In genomic region chr5:54281121-54281520, GRCm38 (mm10) we compare ENCODE assay signal across 15 mouse cellular contexts.
DNase-seq lines count a peak whose midpoint lies in the region; ATAC-seq lines count a peak whose summit lies in the region.
"Had no signal": no experiment of that assay in that cellular context is flagged by ENCODE, and none has a peak within 500 bp of the region (broad histone marks: within the 10 kb centered on the region; RNA-seq: fewer than 3 reads in every experiment).

No protein-coding gene starts in this region.

- H3K4me2 ChIP-seq in neural tube, embryonic 12.5 days (replicated peaks), result no peak overlapping the region
- H3K4me2 ChIP-seq: hindbrain, embryonic 12.5 days; stomach, embryonic 15.5 days had no signal

- H3K36me3 ChIP-seq in neural tube, embryonic 12.5 days, result no peaks in the 10 kb centered on the region
- H3K36me3 ChIP-seq in limb, embryonic 10.5 days, result no peaks in the 10 kb centered on the region
- H3K36me3 ChIP-seq: hindbrain, embryonic 12.5 days; midbrain, embryonic 10.5 days; stomach, embryonic 15.5 days had no signal

- H3K4me3 ChIP-seq in neural tube, embryonic 12.5 days, result no peak overlapping the region
- H3K4me3 ChIP-seq in limb, embryonic 10.5 days, result no peak overlapping the region
- H3K4me3 ChIP-seq: hindbrain, embryonic 12.5 days; midbrain, embryonic 10.5 days; stomach, embryonic 15.5 days had no signal

- no peaks in the 10 kb centered on the region for H3K9me3 ChIP-seq in neural tube, embryonic 12.5 days
- no peaks in the 10 kb centered on the region for H3K9me3 ChIP-seq in limb, embryonic 10.5 days (replicated peaks)
- H3K9me3 ChIP-seq: hindbrain, embryonic 12.5 days; midbrain, embryonic 10.5 days; stomach, embryonic 15.5 days had no signal

- no peaks in the 10 kb centered on the region for H3K4me1 ChIP-seq in neural tube, embryonic 12.5 days
- peaks cover 15% of the 10 kb centered on the region for H3K4me1 ChIP-seq in limb, embryonic 10.5 days
- H3K4me1 ChIP-seq: hindbrain, embryonic 12.5 days; midbrain, embryonic 10.5 days; stomach, embryonic 15.5 days had no signal

- DNase-seq in neural tube, embryonic 10.5 days (ENCODE audit: extremely low spot score, low spot score), result no peak
- peak; percentile 74 for DNase-seq in kidney, adult 9 months
- peak; percentile 32 for DNase-seq in limb, embryonic 10.5 days (ENCODE audit: low spot score)
- DNase-seq in spleen, postnatal 4 days (ENCODE audit: low spot score in 2 of 2), result no peak
- DNase-seq in B cell, adult 2 months, result no peak
- DNase-seq in cerebellum, postnatal 25 days, result no peak
- DNase-seq: cerebellum, adult 8-10 months; gastrocnemius, postnatal 10 days; liver, postnatal 0 days; thymus, postnatal 14 days had no signal

- H3K27ac ChIP-seq in neural tube, embryonic 12.5 days, result no peak overlapping the region
- H3K27ac ChIP-seq in limb, embryonic 10.5 days, result no peak overlapping the region
- H3K27ac ChIP-seq: hindbrain, embryonic 12.5 days; midbrain, embryonic 10.5 days; stomach, embryonic 15.5 days had no signal

- no peak overlapping the region for H3K9ac ChIP-seq in neural tube, embryonic 12.5 days
- H3K9ac ChIP-seq: hindbrain, embryonic 12.5 days; liver, postnatal 0 days; stomach, embryonic 15.5 days had no signal

- no peaks in the 10 kb centered on the region for H3K27me3 ChIP-seq in neural tube, embryonic 12.5 days (replicated peaks)
- no peaks in the 10 kb centered on the region for H3K27me3 ChIP-seq in limb, embryonic 10.5 days (ENCODE audit: low read depth, poor library complexity, severe bottlenecking)
- H3K27me3 ChIP-seq: hindbrain, embryonic 12.5 days; stomach, embryonic 15.5 days had no signal

- ATAC-seq in neural tube, embryonic 12.5 days (ENCODE audit: low FRiP score, low read depth), result peak; percentile 70; the same call in 1 of the 2 replicates
- ATAC-seq: intestine, embryonic 16.5 days; liver, postnatal 0 days had no signal

- 55% methylated on average over 4 of the region's 4 CpGs for WGBS in neural tube, embryonic 12.5 days
- WGBS in limb, embryonic 10.5 days, result 21% methylated on average over 4 of the region's 4 CpGs

Comparison
In these comparisons a context has a peak if more than half of its experiments do, and no peak if none do; other contexts are left out.
1. DNase-seq: peak in kidney, adult 9 months (single experiment) and limb, embryonic 10.5 days (single experiment); none in neural tube, embryonic 10.5 days (single experiment), spleen, postnatal 4 days (0 of 2), B cell, adult 2 months (0 of 2) and cerebellum, postnatal 25 days (0 of 2).